Mouse (Mus musculus): ENCODE measurements around the gene 4930430F08Rik. TPM values are rescaled to one million over a fixed set of nuclear protein-coding genes. Genes with fewer than 3 reads are reported as not detected.

The 4930430F08Rik gene
- total RNA-seq, 2 experiments from 2014 or later, result 26.2 to 29.0 TPM

Other genes starting within 250 kb of the 4930430F08Rik start
- gene Gm4302, start 249.6 kb downstream of the 4930430F08Rik start, total RNA-seq (2021), result not detected
- not detected for gene Gm4303, start 244.5 kb downstream of the 4930430F08Rik start, total RNA-seq (2021)
- gene Gm4305, start 239.3 kb downstream of the 4930430F08Rik start, total RNA-seq (2021), result not detected
- gene Gm4307, start 229.1 kb downstream of the 4930430F08Rik start, total RNA-seq (2021), result not detected
- gene Gm4312, start 207.9 kb downstream of the 4930430F08Rik start, total RNA-seq (2021), result not detected
- 10 to 100 TPM; 11.4 to 12.3 TPM for gene Tmtc3, start 103.1 kb downstream of the 4930430F08Rik start, total RNA-seq (2021)
- gene Cep290, start 102.9 kb downstream of the 4930430F08Rik start, total RNA-seq (2021), result 10 to 100 TPM; 10.9 to 14.3 TPM
- not detected for gene 1700017N19Rik, start 61 bp upstream of the 4930430F08Rik start, total RNA-seq (2021)

Data from layer of hippocampus, postnatal 10 days (tissue).